Mouse (Mus musculus) liver, embryonic 11.5 days (tissue): ENCODE data around the gene Faxc. TPM values are rescaled to one million over a fixed set of nuclear protein-coding genes. Genes with fewer than 3 reads are reported as not detected.

Experiments
- ATAC-seq: fragments of 200-750 bp; cut with Nextera tagmentation; replicated peaks from 2 replicates; pipeline ENCODE4 v1.8.0; 2017; ENCODE audit warnings: moderate number of reproducible peaks, mild to moderate bottlenecking, moderate TSS enrichment, moderate library complexity; ENCODE audit not compliant: low FRiP score
- DNase-seq: peaks from one replicate; pipeline ENCODE4 v3.0.0-alpha.2; 2017; ENCODE audit warnings: low spot score
- H3K27ac ChIP-seq: fragments of 300-500 bp; sonication (generic); 2 replicates; pipeline ENCODE4 v1.5.1; 2014; ENCODE audit warnings: mild to moderate bottlenecking, low read depth, low read length, control low read depth
- H3K27me3 ChIP-seq: fragments of 300-500 bp; sonication (generic); replicated peaks from 2 replicates; pipeline ENCODE4 v1.6.1; 2014; ENCODE audit warnings: low read length, mixed read lengths; ENCODE audit not compliant: control insufficient read depth, insufficient read depth
- H3K36me3 ChIP-seq: fragments of 300-500 bp; sonication (generic); 2 replicates; pipeline ENCODE4 v1.6.1; 2014; ENCODE audit warnings: mild to moderate bottlenecking, low read length, moderate library complexity, mixed read lengths; ENCODE audit not compliant: control insufficient read depth, insufficient read depth
- H3K4me1 ChIP-seq: fragments of 300-500 bp; sonication (generic); replicated peaks from 2 replicates; pipeline ENCODE4 v1.6.1; 2014; ENCODE audit warnings: low read length, mixed read lengths; ENCODE audit not compliant: control insufficient read depth, insufficient read depth
- H3K4me2 ChIP-seq: fragments of 300-500 bp; sonication (generic); 2 replicates; pipeline ENCODE4 v1.6.1; 2014; ENCODE audit warnings: mild to moderate bottlenecking, control low read depth, moderate library complexity
- H3K4me3 ChIP-seq: fragments of 300-500 bp; sonication (generic); 2 replicates; pipeline ENCODE4 v1.5.1; 2014; ENCODE audit warnings: low read depth, low read length, control low read depth
- H3K9ac ChIP-seq: fragments of 300-500 bp; sonication (generic); 2 replicates; pipeline ENCODE4 v1.6.1; 2014; ENCODE audit warnings: low read depth, low read length, control low read depth
- H3K9me3 ChIP-seq: fragments of 300-500 bp; sonication (generic); 2 replicates; pipeline ENCODE4 v1.6.1; 2016; ENCODE audit warnings: low read length, inconsistent platforms, mixed read lengths; ENCODE audit not compliant: control insufficient read depth
- WGBS: fragments of 180-500 bp; shearing (Covaris S2); extraction: QIAGEN DNeasy Blood & Tissue Kit; methylation state at CpG from one replicate; pipeline ENCODE4 v1.1.7; 2014; 5-methylcytosine and 5-hydroxymethylcytosine counted together
- polyA plus RNA-seq: library from polyadenylated mRNA; unstranded; fragments of >200 nt; fragmentation: Nextera tagmentation; extraction: Ambion mirVana; gene quantifications from 2 replicates; pipeline ENCODE4 v1.2.1, GENCODE M21; 2014

Gene Faxc
- polyA plus RNA-seq, 1 experiment from 2014 or later: 1.4 TPM

DNA sequence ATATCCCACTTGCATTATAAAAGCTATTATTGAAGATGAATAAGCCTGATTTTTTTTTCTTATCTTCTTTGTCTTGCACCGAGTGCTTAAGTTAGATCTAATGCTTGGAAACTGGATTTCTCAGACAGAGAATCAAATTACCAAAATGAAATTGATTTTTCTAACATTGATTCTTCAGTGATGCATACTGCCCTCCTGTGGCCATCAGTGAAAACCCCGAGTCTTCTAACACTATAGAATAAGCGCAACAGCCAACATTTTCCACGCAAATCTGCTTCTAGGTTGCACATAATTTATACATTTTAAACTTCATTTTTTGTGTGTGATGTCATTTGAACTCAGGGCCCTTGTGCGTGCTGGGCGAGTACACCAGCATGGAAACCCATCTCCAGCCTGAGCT lies 20.3 kb downstream of the Faxc start:
- Histone ChIP-seq H3K4me2 (no peak overlapping the region), H3K27ac (no peak overlapping the region), H3K36me3 (no peaks in the 10 kb centered on the region), H3K27me3 (no peaks in the 10 kb centered on the region), H3K4me3 (no peak overlapping the region), H3K9ac (no peak overlapping the region), H3K9me3 (no peaks in the 10 kb centered on the region), H3K4me1 (no peaks in the 10 kb centered on the region)
- no peak for ATAC-seq
- WGBS: 36% methylated on average over 6 of the region's 6 CpGs
- no peak for DNase-seq

DNA sequence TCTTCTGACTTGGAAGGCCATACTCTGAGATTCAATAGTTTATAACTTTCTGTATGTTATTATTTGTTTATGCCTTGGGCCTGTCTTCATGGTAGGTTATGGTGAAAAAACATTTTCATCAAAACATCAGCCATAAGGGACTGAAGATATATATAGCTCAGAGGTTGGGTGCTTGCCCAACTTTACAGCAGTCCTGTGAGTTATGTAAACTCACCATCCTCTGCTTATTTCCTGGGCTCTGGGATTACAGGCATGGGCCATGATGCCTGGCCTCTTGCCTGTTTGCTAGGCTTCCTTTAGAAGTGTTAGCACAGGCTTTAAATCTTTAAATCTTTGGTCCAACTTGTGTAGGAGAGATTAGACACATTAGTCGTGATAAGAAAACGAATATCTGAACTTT lies 21.1 kb downstream of the Faxc start:
- H3K27me3 ChIP-seq: no peaks in the 10 kb centered on the region
- H3K36me3 ChIP-seq: no peaks in the 10 kb centered on the region
- 31% methylated on average over 2 of the region's 2 CpGs for WGBS
- H3K4me3 ChIP-seq: no peak overlapping the region
- ATAC-seq (no peak), DNase-seq (no peak)
- no peaks in the 10 kb centered on the region for H3K4me1 ChIP-seq
- no peak overlapping the region for H3K9ac ChIP-seq
- H3K9me3 ChIP-seq: no peaks in the 10 kb centered on the region
- H3K4me2 ChIP-seq: no peak overlapping the region
- H3K27ac ChIP-seq: no peak overlapping the region

DNA sequence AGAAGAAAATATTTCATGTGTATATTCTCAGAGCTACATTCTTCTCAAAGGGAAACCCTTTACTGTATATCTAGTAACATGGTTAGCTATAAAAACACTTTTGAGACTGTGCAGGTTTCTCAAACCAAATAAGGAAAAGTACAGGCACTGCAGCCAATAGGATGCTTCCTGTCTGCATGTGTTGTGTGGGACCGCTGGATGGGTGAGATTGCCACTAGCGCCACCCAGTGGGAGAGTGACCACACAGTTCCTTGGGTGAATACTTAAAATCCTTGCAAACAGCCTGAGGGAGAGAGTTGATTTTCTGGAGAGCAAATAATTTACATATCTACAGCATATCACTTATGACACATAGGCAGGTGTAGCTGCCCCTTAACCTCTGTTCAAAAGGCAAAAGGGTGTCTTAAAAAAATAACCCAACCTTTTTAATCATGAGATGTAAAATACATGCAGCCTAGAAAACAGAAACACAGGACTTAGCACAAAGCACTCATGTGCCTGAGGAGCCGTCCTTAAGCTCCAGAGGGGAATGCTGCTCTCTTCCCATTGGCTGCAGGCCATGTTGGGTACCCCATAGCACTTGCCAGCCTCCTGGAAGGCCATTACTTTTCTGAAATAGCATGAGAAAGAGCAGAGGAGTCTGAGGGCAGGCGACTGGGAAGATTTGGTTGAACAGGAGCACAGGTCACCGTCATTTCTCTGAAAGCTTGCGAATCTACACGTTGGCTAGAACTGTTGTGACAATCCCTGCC lies 26.6 kb downstream of the Faxc start:
- Histone ChIP-seq H3K4me1 (no peaks in the 10 kb centered on the region), H3K4me2 (no peak overlapping the region), H3K9me3 (no peaks in the 10 kb centered on the region), H3K4me3 (no peak overlapping the region), H3K27ac (no peak overlapping the region), H3K9ac (no peak overlapping the region), H3K36me3 (no peaks in the 10 kb centered on the region), H3K27me3 (no peaks in the 10 kb centered on the region)
- 49% methylated on average over 7 of the region's 7 CpGs for WGBS
- ATAC-seq (peak; percentile 68; the same call in 1 of the 2 replicates), DNase-seq (peak; percentile 38)

GRCm38 (mm10) chr4:21971949-21972348 lies 40.8 kb downstream of the Faxc start:
- no peak overlapping the region for H3K4me2 ChIP-seq
- no peaks in the 10 kb centered on the region for H3K36me3 ChIP-seq
- no peak overlapping the region for H3K27ac ChIP-seq
- no peak overlapping the region for H3K4me3 ChIP-seq
- H3K9me3 ChIP-seq: no peaks in the 10 kb centered on the region
- 43% methylated on average over 1 of the region's 1 CpGs for WGBS
- H3K9ac ChIP-seq: no peak overlapping the region
- ATAC-seq: no peak
- no peaks in the 10 kb centered on the region for H3K27me3 ChIP-seq
- no peaks in the 10 kb centered on the region for H3K4me1 ChIP-seq
- no peak for DNase-seq

- ATAC-seq (no peak), DNase-seq (no peak)
- Histone ChIP-seq H3K4me2 (no peak overlapping the region), H3K4me1 (no peaks in the 10 kb centered on the region), H3K9ac (no peak overlapping the region), H3K36me3 (no peaks in the 10 kb centered on the region), H3K9me3 (no peaks in the 10 kb centered on the region), H3K27me3 (no peaks in the 10 kb centered on the region), H3K4me3 (no peak overlapping the region), H3K27ac (no peak overlapping the region)
- WGBS: 26% methylated on average over 3 of the region's 3 CpGs
Observed at GRCm38 (mm10) chr4:21974126-21974525, 43.0 kb downstream of the Faxc start.

DNA sequence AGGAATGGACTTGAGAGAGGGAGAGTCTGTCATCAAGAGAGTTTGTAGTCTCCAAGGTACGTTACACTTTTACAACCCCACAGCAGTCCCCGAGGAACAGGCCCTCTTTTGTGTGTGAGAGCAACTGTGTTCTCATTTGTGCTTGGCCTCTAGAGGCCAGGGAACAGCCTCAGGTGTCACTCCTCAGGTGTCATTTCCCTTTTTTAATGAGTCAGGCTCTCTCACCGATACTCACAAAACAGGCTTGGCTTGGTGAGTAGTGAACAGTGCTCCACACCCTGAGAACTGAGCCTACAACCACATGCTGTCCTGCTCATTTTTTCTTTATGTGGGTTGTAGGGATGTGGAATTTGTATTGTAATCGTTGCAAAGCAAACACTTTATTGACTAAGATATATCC lies 49.3 kb downstream of the Faxc start:
- Histone ChIP-seq H3K27me3 (no peaks in the 10 kb centered on the region), H3K9me3 (no peaks in the 10 kb centered on the region), H3K4me2 (no peak overlapping the region), H3K4me3 (no peak overlapping the region), H3K27ac (no peak overlapping the region), H3K4me1 (no peaks in the 10 kb centered on the region), H3K36me3 (no peaks in the 10 kb centered on the region), H3K9ac (no peak overlapping the region)
- no peak for ATAC-seq
- DNase-seq: no peak
- 75% methylated on average over 4 of the region's 4 CpGs for WGBS

- DNase-seq: no peak
- no peak overlapping the region for H3K4me3 ChIP-seq
- no peak for ATAC-seq
- no peaks in the 10 kb centered on the region for H3K9me3 ChIP-seq
- no peaks in the 10 kb centered on the region for H3K36me3 ChIP-seq
- H3K9ac ChIP-seq: no peak overlapping the region
- H3K27ac ChIP-seq: no peak overlapping the region
- H3K4me2 ChIP-seq: no peak overlapping the region
- H3K4me1 ChIP-seq: no peaks in the 10 kb centered on the region
- H3K27me3 ChIP-seq: no peaks in the 10 kb centered on the region
- WGBS: 87% methylated on average over 9 of the region's 9 CpGs
Observed at GRCm38 (mm10) chr4:21982449-21982848, 51.3 kb downstream of the Faxc start.

- WGBS: 83% methylated on average over 8 of the region's 8 CpGs
- H3K4me3 ChIP-seq: no peak overlapping the region
- no peaks in the 10 kb centered on the region for H3K36me3 ChIP-seq
- no peaks in the 10 kb centered on the region for H3K9me3 ChIP-seq
- no peak overlapping the region for H3K9ac ChIP-seq
- no peak overlapping the region for H3K4me2 ChIP-seq
- H3K4me1 ChIP-seq: no peaks in the 10 kb centered on the region
- no peak overlapping the region for H3K27ac ChIP-seq
- H3K27me3 ChIP-seq: no peaks in the 10 kb centered on the region
- no peak for ATAC-seq
- DNase-seq: no peak
Observed at GRCm38 (mm10) chr4:21986857-21987256, 55.7 kb downstream of the Faxc start.

GRCm38 (mm10) chr4:21987460-21987859 lies 56.3 kb downstream of the Faxc start:
- Histone ChIP-seq H3K4me1 (no peaks in the 10 kb centered on the region), H3K27me3 (no peaks in the 10 kb centered on the region), H3K36me3 (no peaks in the 10 kb centered on the region), H3K4me3 (no peak overlapping the region), H3K4me2 (no peak overlapping the region), H3K9ac (no peak overlapping the region), H3K9me3 (no peaks in the 10 kb centered on the region), H3K27ac (no peak overlapping the region)
- ATAC-seq (no peak), DNase-seq (no peak)
- WGBS: 82% methylated on average over 10 of the region's 10 CpGs
